Mouse (Mus musculus) intestine, postnatal 0 days (tissue): ENCODE data around the gene Orai3. TPM values are rescaled to one million over a fixed set of nuclear protein-coding genes. Genes with fewer than 3 reads are reported as not detected.

ENCODE experiments used
- ATAC-seq: fragments of 200-750 bp; cut with Nextera tagmentation; 2 replicates; pipeline ENCODE4 v1.8.0; 2017; ENCODE audit warnings: mild to moderate bottlenecking, moderate TSS enrichment, moderate library complexity
- H3K27ac ChIP-seq: fragments of 300-500 bp; sonication (generic); 2 replicates; pipeline ENCODE4 v1.5.1; 2014; ENCODE audit warnings: mild to moderate bottlenecking, low read depth, low read length, moderate library complexity
- H3K27me3 ChIP-seq: fragments of 300-500 bp; sonication (generic); replicated peaks from 2 replicates; pipeline ENCODE4 v1.6.1; 2014; ENCODE audit warnings: low read length, mixed read lengths; ENCODE audit not compliant: control insufficient read depth, insufficient read depth
- H3K36me3 ChIP-seq: fragments of 300-500 bp; sonication (generic); 2 replicates; pipeline ENCODE4 v1.6.1; 2014; ENCODE audit warnings: mild to moderate bottlenecking, moderate library complexity; ENCODE audit not compliant: control insufficient read depth, insufficient read depth
- H3K4me1 ChIP-seq: fragments of 300-500 bp; sonication (generic); replicated peaks from 2 replicates; pipeline ENCODE4 v1.6.1; 2014; ENCODE audit warnings: antibody characterized with exemption, low read length, mixed read lengths; ENCODE audit not compliant: control insufficient read depth, insufficient read depth
- H3K4me2 ChIP-seq: fragments of 300-500 bp; sonication (generic); replicated peaks from 2 replicates; pipeline ENCODE4 v1.6.1; 2014; ENCODE audit warnings: low read depth, mild to moderate bottlenecking, moderate library complexity
- H3K4me3 ChIP-seq: fragments of 300-500 bp; sonication (generic); 2 replicates; pipeline ENCODE4 v1.5.1; 2014; ENCODE audit warnings: low read depth, low read length
- H3K9ac ChIP-seq: fragments of 300-500 bp; sonication (generic); 2 replicates; pipeline ENCODE4 v1.6.1; 2014; ENCODE audit warnings: mild to moderate bottlenecking, low read depth, low read length
- H3K9me3 ChIP-seq: fragments of 300-500 bp; sonication (generic); 2 replicates; pipeline ENCODE4 v1.6.1; 2016; ENCODE audit warnings: mixed run types; ENCODE audit not compliant: control insufficient read depth
- CTCF ChIP-seq: sonication (generic); IDR thresholded peaks from 2 replicates; pipeline ENCODE4 v1.5.1; 2016; ENCODE audit warnings: low read depth, mild to moderate bottlenecking, control low read depth, antibody characterized with exemption, moderate library complexity
- WGBS: fragments of 180-500 bp; shearing (Covaris S2); extraction: QIAGEN DNeasy Blood & Tissue Kit; methylation state at CpG from one replicate; pipeline ENCODE4 v1.1.7; 2014; 5-methylcytosine and 5-hydroxymethylcytosine counted together
- polyA plus RNA-seq: library from polyadenylated mRNA; unstranded; fragments of >200 nt; fragmentation: Nextera tagmentation; extraction: Ambion mirVana; gene quantifications from 2 replicates; pipeline ENCODE4 v1.2.1, GENCODE M21; 2015

Orai3 gene
- polyA plus RNA-seq, 1 experiment from 2014 or later: 18.7 TPM

DNA sequence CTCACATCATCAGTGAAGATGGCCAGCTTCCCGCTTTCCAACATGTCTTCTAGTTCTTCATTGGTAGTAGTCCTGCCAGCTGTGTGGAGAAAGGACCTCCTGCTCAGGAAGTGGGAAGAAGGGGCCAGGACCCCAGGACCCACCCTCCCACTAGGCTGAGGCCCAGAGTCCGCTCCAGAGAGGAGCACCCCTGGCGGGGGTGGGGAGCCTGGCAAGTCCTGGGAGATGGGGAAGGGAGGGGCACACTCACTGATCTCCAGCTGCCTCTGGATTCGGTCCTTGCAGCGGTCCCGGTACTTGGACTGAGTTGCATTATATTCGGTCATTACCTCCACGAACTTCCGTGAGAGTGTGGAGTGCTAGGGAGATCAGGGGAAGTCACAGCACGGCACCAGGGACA is 41.0 kb downstream of the Orai3 start:
- Histone ChIP-seq H3K4me3 (no peak overlapping the region), H3K36me3 (no peaks in the 10 kb centered on the region), H3K4me2 (no peak overlapping the region), H3K9me3 (no peaks in the 10 kb centered on the region), H3K4me1 (no peaks in the 10 kb centered on the region), H3K27me3 (no peaks in the 10 kb centered on the region), H3K9ac (no peak overlapping the region), H3K27ac (no peak overlapping the region)
- ATAC-seq: no peak
- no peak for TF ChIP-seq CTCF
- WGBS: 80% methylated on average over 10 of the region's 10 CpGs

- no peak overlapping the region for H3K4me2 ChIP-seq
- no peaks in the 10 kb centered on the region for H3K36me3 ChIP-seq
- no peak for ATAC-seq
- no peak overlapping the region for H3K27ac ChIP-seq
- no peak overlapping the region for H3K9ac ChIP-seq
- H3K4me3 ChIP-seq: no peak overlapping the region
- H3K9me3 ChIP-seq: no peaks in the 10 kb centered on the region
- H3K4me1 ChIP-seq: no peaks in the 10 kb centered on the region
- TF ChIP-seq CTCF: no peak
- 70% methylated on average over 4 of the region's 4 CpGs for WGBS
- no peaks in the 10 kb centered on the region for H3K27me3 ChIP-seq
Measured at GRCm38 (mm10) chr7:127811240-127811639, 41.6 kb downstream of the Orai3 start.

- Histone ChIP-seq H3K36me3 (no peaks in the 10 kb centered on the region), H3K27ac (no peak overlapping the region), H3K4me3 (no peak overlapping the region), H3K4me2 (no peak overlapping the region), H3K9ac (no peak overlapping the region), H3K27me3 (no peaks in the 10 kb centered on the region), H3K9me3 (no peaks in the 10 kb centered on the region), H3K4me1 (no peaks in the 10 kb centered on the region)
- TF ChIP-seq CTCF: no peak
- no peak for ATAC-seq
- WGBS: 77% methylated on average over 3 of the region's 3 CpGs
Measured at GRCm38 (mm10) chr7:127812292-127812691, 42.7 kb downstream of the Orai3 start.

GRCm38 (mm10) chr7:127813821-127814220 is 44.2 kb downstream of the Orai3 start:
- no peak overlapping the region for H3K4me2 ChIP-seq
- H3K9me3 ChIP-seq: no peaks in the 10 kb centered on the region
- 0 out of 2 replicates have a peak, but pooled peaks have one; percentile 59 for ATAC-seq
- no peak overlapping the region for H3K27ac ChIP-seq
- no peak overlapping the region for H3K4me3 ChIP-seq
- no peak overlapping the region for H3K9ac ChIP-seq
- no peaks in the 10 kb centered on the region for H3K4me1 ChIP-seq
- no peak for TF ChIP-seq CTCF
- H3K36me3 ChIP-seq: no peaks in the 10 kb centered on the region
- no peaks in the 10 kb centered on the region for H3K27me3 ChIP-seq
- WGBS: 44% methylated on average over 4 of the region's 4 CpGs

DNA sequence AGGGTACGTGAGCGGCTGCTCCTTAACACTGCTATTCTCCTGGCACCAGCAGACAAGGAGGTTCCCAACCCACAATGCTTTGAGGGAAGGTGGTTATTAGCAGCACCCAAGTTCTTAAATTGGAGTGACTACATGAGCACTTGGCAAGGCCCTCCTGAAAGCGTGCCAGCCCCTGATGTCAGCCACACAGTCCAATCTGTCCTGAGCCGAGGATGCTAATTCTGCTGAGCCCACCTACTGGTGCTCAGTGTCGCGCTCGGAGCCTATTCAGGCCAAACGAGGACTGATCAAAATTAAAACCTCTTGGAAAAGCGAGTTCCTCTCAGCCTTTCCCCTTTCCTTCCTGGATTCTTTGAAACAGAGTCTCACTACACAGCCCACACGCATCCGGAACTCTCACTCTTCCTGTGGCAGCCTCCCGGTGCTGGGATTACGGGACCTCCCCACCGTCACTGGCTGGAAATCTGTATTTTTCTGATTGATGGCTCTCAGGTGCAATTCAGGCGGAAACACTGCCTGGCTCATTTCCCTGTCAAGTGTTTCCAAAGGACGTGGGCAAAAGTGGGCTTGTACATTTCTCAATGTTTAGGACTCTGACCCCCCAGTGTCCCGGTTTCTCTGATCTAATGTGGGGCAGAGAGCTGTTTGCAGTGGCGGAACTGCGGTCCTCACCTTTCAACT is 44.8 kb downstream of the Orai3 start:
- Histone ChIP-seq H3K4me1 (no peaks in the 10 kb centered on the region), H3K27me3 (no peaks in the 10 kb centered on the region), H3K4me2 (no peak overlapping the region), H3K9me3 (no peaks in the 10 kb centered on the region), H3K4me3 (no peak overlapping the region), H3K27ac (no peak overlapping the region), H3K9ac (no peak overlapping the region), H3K36me3 (no peaks in the 10 kb centered on the region)
- ATAC-seq: no peak
- TF ChIP-seq CTCF: no peak
- 76% methylated on average over 19 of the region's 19 CpGs for WGBS

GRCm38 (mm10) chr7:127815116-127815665 is 45.6 kb downstream of the Orai3 start:
- WGBS: 90% methylated on average over 15 of the region's 15 CpGs
- H3K27me3 ChIP-seq: no peaks in the 10 kb centered on the region
- H3K9ac ChIP-seq: no peak overlapping the region
- no peak overlapping the region for H3K27ac ChIP-seq
- TF ChIP-seq CTCF: no peak
- H3K9me3 ChIP-seq: no peaks in the 10 kb centered on the region
- no peak overlapping the region for H3K4me2 ChIP-seq
- H3K4me1 ChIP-seq: no peaks in the 10 kb centered on the region
- no peak for ATAC-seq
- H3K36me3 ChIP-seq: no peaks in the 10 kb centered on the region
- H3K4me3 ChIP-seq: no peak overlapping the region
